Mouse (Mus musculus) myocyte (in vitro differentiated cells): ENCODE results near the gene Hbq1a. TPM values are rescaled to one million over a fixed set of nuclear protein-coding genes. Genes with fewer than 3 reads are reported as not detected.
"Not testable (repeated sequence)": the region's sequence is repeated elsewhere in the genome, so short reads cannot be mapped to it uniquely, and the experiment has no call there.

Experiments used
- H3K27me3 ChIP-seq: one replicate; pipeline ENCODE4 v1.6.1; 2011; ENCODE audit not compliant: control insufficient read depth, insufficient read depth, insufficient read length
- H3K36me3 ChIP-seq: one replicate; pipeline ENCODE4 v1.6.1; 2011; ENCODE audit not compliant: control insufficient read depth, insufficient read depth
- H3K4me2 ChIP-seq: one replicate; pipeline ENCODE4 v1.6.1; 2011; ENCODE audit warnings: low read depth, control low read depth
- H3K4me3 ChIP-seq: one replicate; pipeline ENCODE4 v1.5.1; 2011; ENCODE audit warnings: mild to moderate bottlenecking, control low read depth, moderate library complexity
- H3K79me2 ChIP-seq: one replicate; pipeline ENCODE4 v1.6.1; 2011; ENCODE audit not compliant: control insufficient read depth, insufficient read depth
- H3ac ChIP-seq: one replicate; pipeline ENCODE4 v1.6.1; 2011; ENCODE audit not compliant: control insufficient read depth, insufficient read length
- CEBPB ChIP-seq: IDR thresholded peaks from 2 replicates; pipeline ENCODE4 v1.6.1; 2011; ENCODE audit warnings: mild to moderate bottlenecking, moderate library complexity; ENCODE audit not compliant: poor library complexity, insufficient read depth, severe bottlenecking
- E2F4 ChIP-seq: IDR thresholded peaks from one replicate; pipeline ENCODE4 v1.6.1; 2011; ENCODE audit warnings: mild to moderate bottlenecking, control low read depth, moderate library complexity; ENCODE audit not compliant: insufficient read depth
- MAX ChIP-seq: IDR thresholded peaks from one replicate; pipeline ENCODE4 v1.6.1; 2011; ENCODE audit warnings: low read depth, mild to moderate bottlenecking, control low read depth
- MYOD1 ChIP-seq, 3 experiments: IDR thresholded peaks; one replicate each; pipeline ENCODE4 v1.6.1; 2011; ENCODE audit warnings: control low read depth in 2 of 3, low read depth in 2 of 3, mild to moderate bottlenecking in 2 of 3, moderate library complexity in 1 of 3; ENCODE audit not compliant: insufficient read length in 2 of 3, control insufficient read depth in 1 of 3
- MYOG ChIP-seq, 3 experiments: IDR thresholded peaks; one replicate each; pipeline ENCODE4 v1.6.1; 2011; ENCODE audit warnings: control low read depth in 2 of 3, low read depth in 2 of 3, mild to moderate bottlenecking in 2 of 3; ENCODE audit not compliant: insufficient read length in 2 of 3, control insufficient read depth in 1 of 3, insufficient read depth in 1 of 3
- POLR2A ChIP-seq: IDR thresholded peaks from one replicate; pipeline ENCODE4 v1.6.1; 2011; ENCODE audit warnings: low read depth, mild to moderate bottlenecking, control low read depth, moderate library complexity; ENCODE audit not compliant: insufficient read length
- POLR2AphosphoS2 ChIP-seq: IDR thresholded peaks from one replicate; pipeline ENCODE4 v1.6.1; 2011; ENCODE audit warnings: low read depth, control low read depth; ENCODE audit not compliant: insufficient read length
- REST ChIP-seq: IDR thresholded peaks from one replicate; pipeline ENCODE4 v1.6.1; 2011; ENCODE audit warnings: mild to moderate bottlenecking, control low read depth, moderate library complexity; ENCODE audit not compliant: insufficient read depth, insufficient read length
- SRF ChIP-seq: IDR thresholded peaks from one replicate; pipeline ENCODE4 v1.6.1; 2011; ENCODE audit warnings: low read depth; ENCODE audit not compliant: control insufficient read depth, insufficient read length
- TCF12 ChIP-seq: IDR thresholded peaks from one replicate; pipeline ENCODE4 v1.6.1; 2011; ENCODE audit warnings: mild to moderate bottlenecking, control low read depth; ENCODE audit not compliant: poor library complexity, insufficient read depth, severe bottlenecking
- TCF3 ChIP-seq: IDR thresholded peaks from one replicate; pipeline ENCODE4 v1.6.1; 2011; ENCODE audit warnings: low read depth, control low read depth; ENCODE audit not compliant: insufficient read length
- USF1 ChIP-seq: IDR thresholded peaks from one replicate; pipeline ENCODE4 v1.6.1; 2011; ENCODE audit warnings: low read depth, mild to moderate bottlenecking, control low read depth, moderate library complexity
- polyA plus RNA-seq: library from polyadenylated mRNA; unstranded; fragments of >200 nt; fragmentation: generic; extraction: Trizol; gene quantifications from one replicate; pipeline ENCODE4 v1.2.1, GENCODE M21; 2012; ENCODE audit warnings: missing spikeins

The Hbq1a gene
- polyA plus RNA-seq, 1 experiment, result 0.24 TPM

GRCm38 (mm10) chr11:32285031-32285775, 14.7 kb upstream of the Hbq1a start:
- Histone ChIP-seq H3K4me3 (no peak overlapping the region), H3K4me2 (no peak overlapping the region), H3K27me3 (peaks cover 5% of the 10 kb centered on the region), H3K79me2 (no peaks in the 10 kb centered on the region), H3K36me3 (no peaks in the 10 kb centered on the region), H3ac (no peak overlapping the region)
- no peak for TF ChIP-seq USF1
- no peak for TF ChIP-seq MAX
- no peak for TF ChIP-seq REST
- no peak for TF ChIP-seq TCF3
- no peak for TF ChIP-seq MYOG (IDR thresholded peaks at IDR 0.05; ENCODE audit: control insufficient read depth in 1 of 3, insufficient read depth in 1 of 3, insufficient read length in 2 of 3, low read depth in 2 of 3)
- no peak for TF ChIP-seq CEBPB
- no peak for TF ChIP-seq E2F4
- no peak for TF ChIP-seq SRF
- TF ChIP-seq MYOD1 (IDR thresholded peaks at IDR 0.05; ENCODE audit: control insufficient read depth in 1 of 3, insufficient read length in 2 of 3, low read depth in 2 of 3), result no peak
- TF ChIP-seq POLR2AphosphoS2, result no peak
- no peak for TF ChIP-seq TCF12
- no peak for TF ChIP-seq POLR2A

- not testable (repeated sequence) for H3K4me3 ChIP-seq, H3ac ChIP-seq, H3K79me2 ChIP-seq, H3K36me3 ChIP-seq, H3K27me3 ChIP-seq, H3K4me2 ChIP-seq
These were observed 14.0 kb upstream of the Hbq1a start for GRCm38 (mm10) chr11:32285887-32286286.

GRCm38 (mm10) chr11:32286695-32287492, 13.0 kb upstream of the Hbq1a start, which contains the start of gene Hbq1b:
Gene Hbq1b (plus strand): TSS chr11:32286965.
- H3K4me3 ChIP-seq, H3ac ChIP-seq, H3K36me3 ChIP-seq, H3K27me3 ChIP-seq, H3K79me2 ChIP-seq: not testable (repeated sequence)
- H3K4me2 ChIP-seq, result peak within 1 kb of the TSS; percentile 32

- Histone ChIP-seq H3K79me2 (no peaks in the 10 kb centered on the region), H3K4me3 (no peak overlapping the region), H3K4me2 (no peak overlapping the region), H3ac (no peak overlapping the region), H3K36me3 (no peaks in the 10 kb centered on the region), H3K27me3 (no peaks in the 10 kb centered on the region)
- no peak for TF ChIP-seq REST
- TF ChIP-seq USF1, result peak; percentile 2
- TF ChIP-seq MYOG (IDR thresholded peaks at IDR 0.05; ENCODE audit: control insufficient read depth in 1 of 3, insufficient read depth in 1 of 3, insufficient read length in 2 of 3, low read depth in 2 of 3), result no peak
These were observed 12.4 kb upstream of the Hbq1a start for GRCm38 (mm10) chr11:32287493-32287825.

- not testable (repeated sequence) for H3K27me3 ChIP-seq, H3K79me2 ChIP-seq, H3ac ChIP-seq, H3K4me2 ChIP-seq, H3K36me3 ChIP-seq, H3K4me3 ChIP-seq
These were observed 7.0 kb upstream of the Hbq1a start for GRCm38 (mm10) chr11:32292819-32293218.

- H3K4me2 ChIP-seq, H3K36me3 ChIP-seq, H3K4me3 ChIP-seq, H3ac ChIP-seq, H3K79me2 ChIP-seq, H3K27me3 ChIP-seq: not testable (repeated sequence)
These were observed 6.4 kb upstream of the Hbq1a start for GRCm38 (mm10) chr11:32293479-32293878.

GRCm38 (mm10) chr11:32296203-32296602, 3.7 kb upstream of the Hbq1a start, which contains the start of gene Hba-a2:
Gene Hba-a2 (plus strand): TSS chr11:32296489.
- H3K36me3 ChIP-seq, H3K4me2 ChIP-seq, H3K27me3 ChIP-seq, H3K4me3 ChIP-seq, H3K79me2 ChIP-seq, H3ac ChIP-seq: not testable (repeated sequence)

GRCm38 (mm10) chr11:32297417-32297816, 2.5 kb upstream of the Hbq1a start:
- not testable (repeated sequence) for H3K4me3 ChIP-seq, H3K4me2 ChIP-seq, H3K79me2 ChIP-seq, H3K36me3 ChIP-seq, H3K27me3 ChIP-seq, H3ac ChIP-seq
